Mouse (Mus musculus) fibroblast of lung, adult 2 months (primary cell): ENCODE results near the gene Shroom3.

Experiments used
- DNase-seq: peaks from one replicate; pipeline ENCODE4 v3.0.0-alpha.2; 2011; ENCODE audit warnings: low read depth

The Shroom3 gene

GRCm38 (mm10) chr5:92933599-92934217 is 250.5 kb downstream of the Shroom3 start:
- DNase-seq: no peak

GRCm38 (mm10) chr5:92934269-92934939 is 251.2 kb downstream of the Shroom3 start:
- DNase-seq: no peak

- no peak for DNase-seq
These were observed 252.6 kb downstream of the Shroom3 start for GRCm38 (mm10) chr5:92935883-92936282.

GRCm38 (mm10) chr5:92937701-92938100 is 254.5 kb downstream of the Shroom3 start:
- no peak for DNase-seq

- DNase-seq: no peak
These were observed 256.2 kb downstream of the Shroom3 start for GRCm38 (mm10) chr5:92939246-92939995.

GRCm38 (mm10) chr5:92942166-92942565 is 258.9 kb downstream of the Shroom3 start:
- DNase-seq: no peak

GRCm38 (mm10) chr5:92942577-92942976 is 259.3 kb downstream of the Shroom3 start:
- no peak for DNase-seq

- DNase-seq: no peak
These were observed 261.6 kb downstream of the Shroom3 start for GRCm38 (mm10) chr5:92944867-92945266.

GRCm38 (mm10) chr5:92948972-92949745 is 265.9 kb downstream of the Shroom3 start:
- no peak for DNase-seq

GRCm38 (mm10) chr5:92950583-92950982 is 267.3 kb downstream of the Shroom3 start:
- DNase-seq: no peak

GRCm38 (mm10) chr5:92951079-92951478 is 267.8 kb downstream of the Shroom3 start:
- no peak for DNase-seq

GRCm38 (mm10) chr5:92953865-92954264 is 270.6 kb downstream of the Shroom3 start:
- no peak for DNase-seq

GRCm38 (mm10) chr5:92954323-92954722 is 271.1 kb downstream of the Shroom3 start:
- DNase-seq: peak; percentile 35

GRCm38 (mm10) chr5:92954827-92955475 is 271.7 kb downstream of the Shroom3 start:
- peak; percentile 31 for DNase-seq

- DNase-seq: no peak
These were observed 276.1 kb downstream of the Shroom3 start for GRCm38 (mm10) chr5:92959287-92959686.

GRCm38 (mm10) chr5:92959708-92960107 is 276.5 kb downstream of the Shroom3 start:
- DNase-seq: no peak

- no peak for DNase-seq
These were observed 278.1 kb downstream of the Shroom3 start for GRCm38 (mm10) chr5:92961353-92961752.

GRCm38 (mm10) chr5:92961770-92962231 is 278.6 kb downstream of the Shroom3 start:
- peak; percentile 48 for DNase-seq

GRCm38 (mm10) chr5:92964691-92965090 is 281.5 kb downstream of the Shroom3 start:
- DNase-seq: no peak

GRCm38 (mm10) chr5:92967143-92967542 is 283.9 kb downstream of the Shroom3 start:
- no peak for DNase-seq

GRCm38 (mm10) chr5:92967906-92968305 is 284.7 kb downstream of the Shroom3 start:
- no peak for DNase-seq

GRCm38 (mm10) chr5:92969443-92969842 is 286.2 kb downstream of the Shroom3 start:
- no peak for DNase-seq
